Mouse (Mus musculus): ENCODE measurements around the gene Ucp3. TPM values are rescaled to one million over a fixed set of nuclear protein-coding genes. Genes with fewer than 3 reads are reported as not detected.

The Ucp3 gene
- polyA plus RNA-seq, 1 experiment = not detected

GRCm38 (mm10) chr7:100459862-100460261 lies 12.9 kb upstream of the Ucp3 start:
- no peak for TF ChIP-seq POLR2A (IDR thresholded peaks at IDR 0.05; ENCODE audit: low read depth, low read length)
- TF ChIP-seq CTCF (IDR thresholded peaks at IDR 0.05; ENCODE audit: borderline replicate concordance, insufficient read depth, low read length) = no peak
- Histone ChIP-seq H3K4me1 (ENCODE audit: control insufficient read depth, insufficient read depth, low read length) (peaks cover 7% of the 10 kb centered on the region), H3K4me3 (ENCODE audit: insufficient read depth, low read length) (no peak overlapping the region)

GRCm38 (mm10) chr7:100461621-100462151 lies 11.1 kb upstream of the Ucp3 start:
- TF ChIP-seq CTCF (IDR thresholded peaks at IDR 0.05; ENCODE audit: borderline replicate concordance, insufficient read depth, low read length) (no peak), POLR2A (IDR thresholded peaks at IDR 0.05; ENCODE audit: low read depth, low read length) (no peak)
- no peak overlapping the region for H3K27ac ChIP-seq (ENCODE audit: insufficient read depth, low read length)
- peaks cover 7% of the 10 kb centered on the region for H3K4me1 ChIP-seq (ENCODE audit: control insufficient read depth, insufficient read depth, low read length)
- H3K4me3 ChIP-seq (ENCODE audit: insufficient read depth, low read length) = no peak overlapping the region

More at GRCm38 (mm10) chr7:100459862-100460261, 12.9 kb upstream of the Ucp3 start:
- H3K27ac ChIP-seq (ENCODE audit: insufficient read depth, low read length) = no peak overlapping the region

- H3K27ac ChIP-seq (ENCODE audit: insufficient read depth, low read length) = no peak overlapping the region
- TF ChIP-seq POLR2A (IDR thresholded peaks at IDR 0.05; ENCODE audit: low read depth, low read length) (no peak), CTCF (IDR thresholded peaks at IDR 0.05; ENCODE audit: borderline replicate concordance, insufficient read depth, low read length) (no peak)
- no peak overlapping the region for H3K4me3 ChIP-seq (ENCODE audit: insufficient read depth, low read length)
- H3K4me1 ChIP-seq (ENCODE audit: control insufficient read depth, insufficient read depth, low read length) = peaks cover 7% of the 10 kb centered on the region
These were observed 9.6 kb upstream of the Ucp3 start for GRCm38 (mm10) chr7:100463194-100463593.

- Histone ChIP-seq H3K27ac (ENCODE audit: insufficient read depth, low read length) (no peak overlapping the region), H3K4me1 (ENCODE audit: control insufficient read depth, insufficient read depth, low read length) (peaks cover 7% of the 10 kb centered on the region), H3K4me3 (ENCODE audit: insufficient read depth, low read length) (no peak overlapping the region)
- no peak for TF ChIP-seq POLR2A (IDR thresholded peaks at IDR 0.05; ENCODE audit: low read depth, low read length)
- TF ChIP-seq CTCF (IDR thresholded peaks at IDR 0.05; ENCODE audit: borderline replicate concordance, insufficient read depth, low read length) = no peak
These were observed 9.0 kb upstream of the Ucp3 start for GRCm38 (mm10) chr7:100463757-100464156.

GRCm38 (mm10) chr7:100464248-100464647 lies 8.5 kb upstream of the Ucp3 start:
- no peak overlapping the region for H3K4me3 ChIP-seq (ENCODE audit: insufficient read depth, low read length)
- H3K27ac ChIP-seq (ENCODE audit: insufficient read depth, low read length) = no peak overlapping the region
- no peak for TF ChIP-seq CTCF (IDR thresholded peaks at IDR 0.05; ENCODE audit: borderline replicate concordance, insufficient read depth, low read length)
- TF ChIP-seq POLR2A (IDR thresholded peaks at IDR 0.05; ENCODE audit: low read depth, low read length) = no peak
- peaks cover 7% of the 10 kb centered on the region for H3K4me1 ChIP-seq (ENCODE audit: control insufficient read depth, insufficient read depth, low read length)

- Histone ChIP-seq H3K27ac (ENCODE audit: insufficient read depth, low read length) (no peak overlapping the region), H3K4me3 (ENCODE audit: insufficient read depth, low read length) (no peak overlapping the region), H3K4me1 (ENCODE audit: control insufficient read depth, insufficient read depth, low read length) (peaks cover 7% of the 10 kb centered on the region)
- TF ChIP-seq POLR2A (IDR thresholded peaks at IDR 0.05; ENCODE audit: low read depth, low read length) (no peak), CTCF (IDR thresholded peaks at IDR 0.05; ENCODE audit: borderline replicate concordance, insufficient read depth, low read length) (no peak)
These were observed 7.5 kb upstream of the Ucp3 start for GRCm38 (mm10) chr7:100465248-100465647.

- Histone ChIP-seq H3K4me1 (ENCODE audit: control insufficient read depth, insufficient read depth, low read length) (peaks cover 7% of the 10 kb centered on the region), H3K27ac (ENCODE audit: insufficient read depth, low read length) (no peak overlapping the region), H3K4me3 (ENCODE audit: insufficient read depth, low read length) (no peak overlapping the region)
- TF ChIP-seq CTCF (IDR thresholded peaks at IDR 0.05; ENCODE audit: borderline replicate concordance, insufficient read depth, low read length) = no peak
- no peak for TF ChIP-seq POLR2A (IDR thresholded peaks at IDR 0.05; ENCODE audit: low read depth, low read length)
These were observed 7.0 kb upstream of the Ucp3 start for GRCm38 (mm10) chr7:100465656-100466309.

- Histone ChIP-seq H3K4me1 (ENCODE audit: control insufficient read depth, insufficient read depth, low read length) (no peaks in the 10 kb centered on the region), H3K27ac (ENCODE audit: insufficient read depth, low read length) (no peak overlapping the region), H3K4me3 (ENCODE audit: insufficient read depth, low read length) (no peak overlapping the region)
- TF ChIP-seq POLR2A (IDR thresholded peaks at IDR 0.05; ENCODE audit: low read depth, low read length) (no peak), CTCF (IDR thresholded peaks at IDR 0.05; ENCODE audit: borderline replicate concordance, insufficient read depth, low read length) (no peak)
These were observed 5.8 kb upstream of the Ucp3 start for GRCm38 (mm10) chr7:100466781-100467510.

GRCm38 (mm10) chr7:100468761-100469160 lies 4.0 kb upstream of the Ucp3 start:
- H3K4me1 ChIP-seq (ENCODE audit: control insufficient read depth, insufficient read depth, low read length) = no peaks in the 10 kb centered on the region
- no peak overlapping the region for H3K4me3 ChIP-seq (ENCODE audit: insufficient read depth, low read length)
- H3K27ac ChIP-seq (ENCODE audit: insufficient read depth, low read length) = no peak overlapping the region
- no peak for TF ChIP-seq CTCF (IDR thresholded peaks at IDR 0.05; ENCODE audit: borderline replicate concordance, insufficient read depth, low read length)
- TF ChIP-seq POLR2A (IDR thresholded peaks at IDR 0.05; ENCODE audit: low read depth, low read length) = no peak

GRCm38 (mm10) chr7:100469502-100469901 lies 3.3 kb upstream of the Ucp3 start:
- no peak for TF ChIP-seq POLR2A (IDR thresholded peaks at IDR 0.05; ENCODE audit: low read depth, low read length)
- no peak for TF ChIP-seq CTCF (IDR thresholded peaks at IDR 0.05; ENCODE audit: borderline replicate concordance, insufficient read depth, low read length)
- Histone ChIP-seq H3K4me1 (ENCODE audit: control insufficient read depth, insufficient read depth, low read length) (no peaks in the 10 kb centered on the region), H3K4me3 (ENCODE audit: insufficient read depth, low read length) (no peak overlapping the region)

More at GRCm38 (mm10) chr7:100469502-100469901, 3.3 kb upstream of the Ucp3 start:
- H3K27ac ChIP-seq (ENCODE audit: insufficient read depth, low read length) = no peak overlapping the region
